Comparison of ENCODE assay signal across 12 mouse cellular contexts in genomic region chr17:30648770-30649169, GRCm38 (mm10). TPM values are rescaled to one million over a fixed set of nuclear protein-coding genes. Genes with fewer than 3 reads are reported as not detected.
DNase-seq lines count a peak whose midpoint lies in the region; ATAC-seq and TF ChIP-seq lines count a peak whose summit lies in the region.
"Had no signal": no experiment of that assay in that cellular context is flagged by ENCODE, and none has a peak within 500 bp of the region (broad histone marks: within the 10 kb centered on the region; RNA-seq: fewer than 3 reads in every experiment).

No protein-coding gene starts in this region.

- ATAC-seq in forebrain, postnatal 0 days: no peak
- ATAC-seq in forebrain, embryonic 16.5 days: no peak
- no peak for ATAC-seq in lung, postnatal 0 days
- no peak for ATAC-seq in stomach, postnatal 0 days (ENCODE audit: low FRiP score, low TSS enrichment)

- no peaks in the 10 kb centered on the region for H3K4me1 ChIP-seq in forebrain, postnatal 0 days (ENCODE audit: insufficient read depth)
- no peaks in the 10 kb centered on the region for H3K4me1 ChIP-seq in forebrain, embryonic 16.5 days (replicated peaks; ENCODE audit: control insufficient read depth, insufficient read depth, low read length)
- H3K4me1 ChIP-seq in lung, postnatal 0 days (ENCODE audit: insufficient read depth, low read depth, low read length): no peaks in the 10 kb centered on the region
- H3K4me1 ChIP-seq in stomach, postnatal 0 days (replicated peaks; ENCODE audit: control insufficient read depth, insufficient read depth): no peaks in the 10 kb centered on the region
- H3K4me1 ChIP-seq: heart, embryonic 15.5 days; limb, embryonic 10.5 days had no signal

- no peaks in the 10 kb centered on the region for H3K9me3 ChIP-seq in forebrain, postnatal 0 days (ENCODE audit: low read length)
- H3K9me3 ChIP-seq in forebrain, embryonic 16.5 days (ENCODE audit: control insufficient read depth, low read length): 0 out of 2 replicates have a peak, but pooled peaks cover 4% of the 10 kb centered on the region
- no peaks in the 10 kb centered on the region for H3K9me3 ChIP-seq in lung, postnatal 0 days (ENCODE audit: low read length)
- no peaks in the 10 kb centered on the region for H3K9me3 ChIP-seq in stomach, postnatal 0 days (ENCODE audit: control insufficient read depth, low read length)
- H3K9me3 ChIP-seq: heart, embryonic 15.5 days; limb, embryonic 10.5 days had no signal

- WGBS in forebrain, postnatal 0 days: over 99% methylated on average over 3 of the region's 3 CpGs
- 97% methylated on average over 3 of the region's 3 CpGs for WGBS in forebrain, embryonic 16.5 days
- 92% methylated on average over 3 of the region's 3 CpGs for WGBS in lung, postnatal 0 days
- 92% methylated on average over 3 of the region's 3 CpGs for WGBS in stomach, postnatal 0 days

- H3K4me2 ChIP-seq in forebrain, postnatal 0 days (ENCODE audit: low read depth): no peak overlapping the region
- no peak overlapping the region for H3K4me2 ChIP-seq in forebrain, embryonic 16.5 days (ENCODE audit: low read length)
- no peak overlapping the region for H3K4me2 ChIP-seq in lung, postnatal 0 days (replicated peaks; ENCODE audit: low read depth, low read length)
- H3K4me2 ChIP-seq in stomach, postnatal 0 days (replicated peaks; ENCODE audit: low read depth): no peak overlapping the region
- H3K4me2 ChIP-seq: heart, embryonic 15.5 days had no signal

- TF ChIP-seq EP300 in lung, postnatal 0 days (IDR thresholded peaks at IDR 0.05): no peak
- TF ChIP-seq EP300 in stomach, postnatal 0 days (optimal IDR thresholded peaks at IDR 0.05): no peak

- no peaks in the 10 kb centered on the region for H3K27me3 ChIP-seq in forebrain, postnatal 0 days (ENCODE audit: insufficient read depth, low read length)
- H3K27me3 ChIP-seq in forebrain, embryonic 16.5 days (replicated peaks; ENCODE audit: control insufficient read depth, insufficient read depth, low read length): no peaks in the 10 kb centered on the region
- no peaks in the 10 kb centered on the region for H3K27me3 ChIP-seq in lung, postnatal 0 days (replicated peaks; ENCODE audit: insufficient read depth, low read length)
- no peaks in the 10 kb centered on the region for H3K27me3 ChIP-seq in stomach, postnatal 0 days (ENCODE audit: control insufficient read depth, insufficient read depth, low read length)
- H3K27me3 ChIP-seq: heart, embryonic 15.5 days had no signal

- no peak overlapping the region for H3K4me3 ChIP-seq in forebrain, postnatal 0 days (ENCODE audit: low read depth, low read length)
- no peak overlapping the region for H3K4me3 ChIP-seq in forebrain, embryonic 16.5 days (replicated peaks; ENCODE audit: low read length)
- H3K4me3 ChIP-seq in lung, postnatal 0 days (ENCODE audit: low read depth, low read length): no peak overlapping the region
- no peak overlapping the region for H3K4me3 ChIP-seq in stomach, postnatal 0 days (ENCODE audit: low read depth, low read length)
- H3K4me3 ChIP-seq: heart, embryonic 15.5 days; limb, embryonic 10.5 days had no signal

- peak; percentile 18 for TF ChIP-seq CTCF in forebrain, postnatal 0 days (IDR thresholded peaks at IDR 0.05; ENCODE audit: low read depth)
- TF ChIP-seq CTCF in lung, postnatal 0 days (IDR thresholded peaks at IDR 0.05): peak; percentile 37
- peak; percentile 42 for TF ChIP-seq CTCF in stomach, postnatal 0 days (IDR thresholded peaks at IDR 0.05; ENCODE audit: low read depth)

- no peak overlapping the region for H3K27ac ChIP-seq in forebrain, postnatal 0 days (ENCODE audit: low read depth, low read length)
- H3K27ac ChIP-seq in forebrain, embryonic 16.5 days (ENCODE audit: low read length): no peak overlapping the region
- H3K27ac ChIP-seq in lung, postnatal 0 days (ENCODE audit: low read length): no peak overlapping the region
- no peak overlapping the region for H3K27ac ChIP-seq in stomach, postnatal 0 days (replicated peaks)
- H3K27ac ChIP-seq: heart, embryonic 15.5 days; limb, embryonic 10.5 days had no signal

- no peaks in the 10 kb centered on the region for H3K36me3 ChIP-seq in forebrain, postnatal 0 days (ENCODE audit: insufficient read depth)
- H3K36me3 ChIP-seq in forebrain, embryonic 16.5 days (ENCODE audit: control insufficient read depth, insufficient read depth): no peaks in the 10 kb centered on the region
- H3K36me3 ChIP-seq in lung, postnatal 0 days (ENCODE audit: insufficient read depth, low read length): no peaks in the 10 kb centered on the region
- no peaks in the 10 kb centered on the region for H3K36me3 ChIP-seq in stomach, postnatal 0 days (ENCODE audit: control insufficient read depth, insufficient read depth, low read length)
- H3K36me3 ChIP-seq: heart, embryonic 15.5 days; limb, embryonic 10.5 days had no signal

- DNase-seq in forebrain, postnatal 0 days: no peak
- DNase-seq in lung, postnatal 0 days (ENCODE audit: low spot score): no peak
- DNase-seq in lung, postnatal 4 days: no peak
- peak; percentile 80 for DNase-seq in R1 (ENCODE audit: low read depth, low spot score)
- DNase-seq in stomach, postnatal 0 days (ENCODE audit: low spot score): no peak
- DNase-seq in gastrocnemius, adult 18-20 months (ENCODE audit: low spot score): no peak
- no peak for DNase-seq in Muller cell, postnatal 12 days (ENCODE audit: inconsistent ontology term)
- DNase-seq: lung, postnatal 36 days; spleen, adult 18-20 months had no signal

- no peak overlapping the region for H3K9ac ChIP-seq in forebrain, postnatal 0 days
- no peak overlapping the region for H3K9ac ChIP-seq in forebrain, embryonic 16.5 days (replicated peaks; ENCODE audit: low read depth, low read length)
- no peak overlapping the region for H3K9ac ChIP-seq in lung, postnatal 0 days (replicated peaks; ENCODE audit: low read depth)
- H3K9ac ChIP-seq in stomach, postnatal 0 days (ENCODE audit: low read length): no peak overlapping the region
- H3K9ac ChIP-seq: heart, embryonic 15.5 days had no signal

RNA-seq across cellular contexts. Expression of gene Glo1, which starts 22.1 kb away (rescaled TPM):
- 150 and 172 TPM in 2 replicates for total RNA-seq in forebrain, postnatal 0 days (2014; rRNA removed)
- 186 and 194 TPM in 2 replicates for polyA plus RNA-seq in forebrain, postnatal 0 days (2015; fragmentation: Nextera tagmentation; extraction: Ambion mirVana)
- 156 and 176 TPM in 2 replicates for polyA plus RNA-seq in forebrain, embryonic 16.5 days (2015; fragmentation: Nextera tagmentation; extraction: Ambion mirVana)
- 159 and 161 TPM in 2 replicates for polyA plus RNA-seq in lung, postnatal 0 days (2015; fragmentation: Nextera tagmentation; extraction: Ambion mirVana)
- polyA plus RNA-seq in stomach, postnatal 0 days (2015; fragmentation: Nextera tagmentation; extraction: Ambion mirVana): 172 and 190 TPM in 2 replicates
- 100 to 1,000 TPM; 161 to 164 TPM for total RNA-seq in gastrocnemius, adult 18-20 months (2021)

RNA-seq across cellular contexts. Expression of gene Dnah8, which starts 24.6 kb away (rescaled TPM):
- 1.5 and 5.0 TPM in 2 replicates for total RNA-seq in forebrain, postnatal 0 days (2014; rRNA removed)
- 0.80 and 2.1 TPM in 2 replicates for polyA plus RNA-seq in forebrain, postnatal 0 days (2015; fragmentation: Nextera tagmentation; extraction: Ambion mirVana)
- polyA plus RNA-seq in forebrain, embryonic 16.5 days (2015; fragmentation: Nextera tagmentation; extraction: Ambion mirVana): 1.6 and 2.0 TPM in 2 replicates
- polyA plus RNA-seq in lung, postnatal 0 days (2015; fragmentation: Nextera tagmentation; extraction: Ambion mirVana): 9.8 and 10.7 TPM in 2 replicates
- polyA plus RNA-seq in stomach, postnatal 0 days (2015; fragmentation: Nextera tagmentation; extraction: Ambion mirVana): 0.47 and 0.92 TPM in 2 replicates
- under 1 TPM; 0.02 to 0.19 TPM for total RNA-seq in gastrocnemius, adult 18-20 months (2021)
